Mouse (Mus musculus) ovary, postnatal 14 days (tissue): ENCODE data around the gene Scnn1g.

Experiments used
- DNase-seq: peaks from one replicate; pipeline ENCODE4 v3.0.0; 2022; ENCODE audit warnings: low spot score

Gene Scnn1g

DNA sequence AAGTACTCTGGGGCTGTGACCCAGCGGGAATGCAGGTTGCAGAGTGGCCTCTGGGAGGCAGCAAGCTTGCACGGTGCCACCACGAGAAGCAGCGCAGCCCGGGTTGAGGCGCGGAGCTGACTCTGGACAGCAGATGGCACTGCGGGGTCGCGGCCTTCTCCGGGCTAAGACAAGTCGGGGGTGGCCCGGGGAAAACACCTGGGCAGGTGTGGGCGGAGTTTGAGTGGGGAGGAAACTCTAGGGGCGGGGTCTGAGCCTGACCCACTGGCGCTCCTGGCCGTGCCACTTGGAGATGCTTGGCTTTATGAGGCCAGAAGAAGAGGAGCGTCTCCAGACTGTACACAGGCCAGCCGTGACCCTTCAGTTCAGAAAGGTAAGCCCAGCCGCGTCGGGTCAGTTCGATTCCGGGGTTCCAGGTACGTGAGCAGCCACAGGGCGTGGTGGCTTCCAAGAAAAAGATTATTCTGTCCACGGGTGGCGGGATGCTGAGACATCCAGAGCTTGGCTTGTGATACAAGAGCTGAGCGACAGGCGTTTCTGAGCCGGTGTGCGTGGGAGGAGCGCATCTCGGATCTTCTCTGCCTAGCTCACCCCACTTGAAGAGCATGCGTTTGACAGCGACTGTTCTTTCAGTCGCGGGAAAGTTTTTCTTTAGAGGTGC is at the start of gene Scnn1g:
Scnn1g (plus strand) TSS at position 309 of the 661 bp plus-strand sequence.
- peak; percentile 75 for DNase-seq

- DNase-seq: no peak
Measured at GRCm38 (mm10) chr7:121685140-121685984, 48.9 kb upstream of the Scnn1g start.

- no peak for DNase-seq
Measured at GRCm38 (mm10) chr7:121689338-121689737, 44.9 kb upstream of the Scnn1g start.

GRCm38 (mm10) chr7:121691803-121692202 is 42.5 kb upstream of the Scnn1g start:
- no peak for DNase-seq

DNA sequence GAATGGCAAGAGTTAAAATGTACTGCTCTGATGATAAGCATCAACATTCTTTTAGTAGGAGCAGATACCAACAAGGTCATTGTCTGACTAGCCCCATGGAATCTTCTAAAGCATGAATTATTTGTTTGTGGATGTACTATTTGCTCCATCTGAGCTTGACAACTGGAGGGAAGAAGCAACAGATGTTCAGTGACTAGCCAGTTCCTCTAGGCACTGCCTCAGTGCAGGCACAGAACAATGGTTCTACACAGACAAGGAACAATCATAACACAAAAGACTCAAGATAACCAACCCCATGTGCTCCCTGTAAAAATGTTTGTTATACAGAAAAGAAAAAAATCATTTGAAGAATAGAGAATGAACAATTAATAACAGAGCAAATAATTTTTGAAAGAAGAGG is 37.1 kb upstream of the Scnn1g start:
- no peak for DNase-seq

DNA sequence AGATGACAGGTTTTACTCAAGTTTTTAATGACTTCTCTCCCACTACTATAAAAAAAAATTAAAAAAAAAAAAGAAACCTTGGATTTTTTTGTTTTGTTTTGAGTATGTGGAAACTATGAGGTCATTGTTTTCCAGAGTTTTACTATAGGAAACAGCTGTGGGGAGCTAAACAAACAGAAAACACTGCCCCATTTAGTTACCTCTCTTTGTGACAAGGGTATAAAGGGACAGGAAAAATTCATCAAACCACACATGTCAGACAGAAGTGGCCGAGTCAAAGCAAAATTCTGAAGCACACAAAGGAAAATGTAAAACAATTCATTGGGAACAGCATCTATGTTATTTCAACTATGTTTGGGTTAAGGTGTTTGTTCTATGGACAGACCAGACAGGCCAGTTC is 36.7 kb upstream of the Scnn1g start:
- no peak for DNase-seq

GRCm38 (mm10) chr7:121699218-121699617 is 35.1 kb upstream of the Scnn1g start:
- DNase-seq: no peak

DNA sequence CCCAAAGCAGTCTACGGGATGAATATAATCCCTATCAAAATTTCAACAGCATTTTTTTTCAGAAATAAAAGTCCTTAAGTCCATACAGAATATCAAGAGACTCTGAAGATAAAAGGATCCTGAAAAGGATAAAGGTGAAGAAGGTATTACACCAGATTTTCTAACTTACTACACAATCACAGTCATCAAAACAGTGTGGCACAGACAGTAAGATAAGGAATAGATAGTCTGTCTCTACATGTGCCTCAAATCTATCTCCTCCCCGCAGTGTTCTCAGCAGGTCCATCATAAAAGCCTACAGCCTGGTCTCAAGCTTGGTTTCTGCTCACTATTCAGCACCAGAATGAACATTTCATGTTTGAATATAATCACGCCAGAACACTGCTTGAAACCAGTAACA is 33.8 kb upstream of the Scnn1g start:
- DNase-seq: no peak

GRCm38 (mm10) chr7:121701983-121702382 is 32.3 kb upstream of the Scnn1g start:
- no peak for DNase-seq

- no peak for DNase-seq
Measured at GRCm38 (mm10) chr7:121705051-121705450, 29.2 kb upstream of the Scnn1g start.

- DNase-seq: peak; percentile 27
Measured at GRCm38 (mm10) chr7:121706411-121707072, 27.7 kb upstream of the Scnn1g start.

DNA sequence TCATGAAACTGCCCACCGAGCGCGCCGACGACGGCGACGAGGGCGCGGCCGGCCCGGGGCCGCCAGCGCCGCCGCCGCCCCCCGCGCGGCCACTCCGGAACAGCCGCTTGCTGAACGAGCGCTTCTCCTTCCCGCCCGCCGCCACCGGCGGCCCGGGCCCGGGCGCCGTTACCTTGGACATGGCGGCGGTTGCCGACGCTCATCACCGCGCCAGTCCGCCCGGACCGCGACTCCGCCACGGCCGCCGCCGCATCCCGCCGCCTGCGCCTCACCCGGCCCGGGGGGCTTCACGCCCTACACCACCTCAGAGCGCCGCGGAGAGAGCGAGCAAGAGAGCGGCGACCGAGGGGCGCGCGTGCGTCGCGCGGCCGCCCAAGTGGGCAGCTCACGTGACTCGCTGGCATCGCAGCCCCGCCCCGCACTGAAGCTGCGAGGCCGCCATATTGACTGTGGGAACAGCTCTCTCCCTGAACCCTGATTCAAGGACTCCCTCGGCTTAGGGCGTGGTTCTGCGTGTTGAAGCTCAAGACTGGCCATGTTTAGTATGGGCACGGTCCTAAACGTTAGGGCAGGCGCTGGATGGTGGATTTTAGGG is 27.1 kb upstream of the Scnn1g start, which contains the start of gene Usp31:
Usp31 (minus strand) TSS at position 181 of the 595 bp plus-strand sequence.
- peak; percentile 84 for DNase-seq

GRCm38 (mm10) chr7:121711171-121711570 is 23.1 kb upstream of the Scnn1g start:
- DNase-seq: no peak

GRCm38 (mm10) chr7:121717031-121717430 is 17.2 kb upstream of the Scnn1g start:
- DNase-seq: no peak

DNA sequence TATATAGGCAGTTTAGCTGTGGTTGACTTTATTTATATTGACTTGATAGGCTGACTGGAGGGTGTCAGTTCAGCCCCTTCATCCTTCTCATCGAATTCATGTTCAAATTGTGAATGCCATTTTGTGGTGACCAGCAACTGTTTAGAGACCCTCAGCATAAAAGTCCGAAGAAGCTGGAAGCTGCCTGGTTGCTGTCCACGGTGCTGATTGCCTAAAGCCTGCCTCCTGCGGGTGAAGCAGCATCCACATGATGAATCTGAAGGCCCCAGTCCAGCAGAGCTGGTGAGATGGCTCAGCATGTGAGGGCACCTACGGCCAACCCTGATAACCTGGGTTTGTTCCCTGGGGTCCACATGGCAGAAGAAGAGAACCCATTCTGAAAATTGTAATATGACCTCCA is 4.1 kb upstream of the Scnn1g start:
- DNase-seq: peak; percentile 41

DNA sequence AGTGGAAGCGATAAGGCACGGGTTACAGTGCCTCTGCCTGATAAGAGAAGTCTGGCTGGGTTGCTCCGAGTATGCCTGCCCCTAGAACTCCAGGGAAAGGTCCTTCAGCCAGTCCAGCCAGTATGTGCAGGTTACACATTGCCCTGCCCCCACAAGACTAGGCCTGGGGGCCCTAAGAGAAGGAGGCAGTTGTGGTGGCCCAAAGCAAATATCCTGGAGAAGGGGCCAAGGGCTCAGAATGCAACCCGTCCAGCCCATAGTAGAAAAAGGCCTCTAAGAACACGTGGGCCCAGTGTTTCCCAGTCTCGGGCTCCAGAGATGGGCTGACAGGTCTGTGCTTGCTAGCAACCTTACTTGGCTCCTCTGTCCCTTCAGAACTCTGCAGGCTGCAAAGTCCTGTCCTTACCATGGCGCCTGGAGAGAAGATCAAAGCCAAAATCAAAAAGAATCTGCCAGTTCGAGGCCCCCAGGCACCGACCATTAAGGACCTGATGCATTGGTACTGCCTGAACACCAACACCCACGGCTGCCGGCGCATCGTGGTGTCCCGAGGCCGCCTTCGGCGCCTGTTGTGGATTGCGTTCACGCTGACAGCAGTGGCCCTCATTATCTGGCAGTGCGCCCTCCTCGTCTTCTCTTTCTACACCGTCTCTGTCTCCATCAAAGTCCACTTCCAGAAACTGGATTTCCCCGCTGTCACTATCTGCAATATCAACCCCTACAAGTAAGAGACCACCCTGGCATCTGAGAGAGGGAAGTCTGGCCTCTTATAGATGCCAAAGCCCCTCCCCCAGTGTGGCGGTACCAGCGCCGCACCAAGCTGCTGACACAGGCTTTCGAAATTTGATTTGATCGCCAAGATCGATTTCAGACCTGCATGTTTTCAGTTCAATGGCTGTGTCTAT is 3.5 kb downstream of the Scnn1g start:
- DNase-seq: no peak

- no peak for DNase-seq
Measured at GRCm38 (mm10) chr7:121750244-121750643, 16.0 kb downstream of the Scnn1g start.

DNA sequence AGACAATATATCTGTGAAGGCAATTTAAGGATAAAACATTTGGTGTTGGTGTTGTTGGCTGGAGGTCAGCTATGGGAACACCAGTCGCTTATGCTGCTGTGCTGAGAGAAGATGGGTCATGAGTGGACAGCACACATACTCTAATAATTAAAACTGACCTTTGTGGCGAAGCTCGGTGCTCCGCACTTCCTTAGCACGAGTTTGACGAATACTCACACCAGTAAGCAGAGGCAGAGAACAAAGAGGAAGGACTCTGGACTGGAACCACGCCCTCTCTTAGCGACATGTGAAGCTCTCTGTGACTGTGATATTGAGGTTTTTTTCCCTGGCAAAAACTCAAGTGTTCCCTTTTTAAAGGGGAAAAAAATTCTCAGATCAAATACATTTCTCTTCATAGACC is 20.5 kb downstream of the Scnn1g start:
- DNase-seq: no peak

- DNase-seq: no peak
Measured at GRCm38 (mm10) chr7:121763328-121763727, 29.0 kb downstream of the Scnn1g start.

DNA sequence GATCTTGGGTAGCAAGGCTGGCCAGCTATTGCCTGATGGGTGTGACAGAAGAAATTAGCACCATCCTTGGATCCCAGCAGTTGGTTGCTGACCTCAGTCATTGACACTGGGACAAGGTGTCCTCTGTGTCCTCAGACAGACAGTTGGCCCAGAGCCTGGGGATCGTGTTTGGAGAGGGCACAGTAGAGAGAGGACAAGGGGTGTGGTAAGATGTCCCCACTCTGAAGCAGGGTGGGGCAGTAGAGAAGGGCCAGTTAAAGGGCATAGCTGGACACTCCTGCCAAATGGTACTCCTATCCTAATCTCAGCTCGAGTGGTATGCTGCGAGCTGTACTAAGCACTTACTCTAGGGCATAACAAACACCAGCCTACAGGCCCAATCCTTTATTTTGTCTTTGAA is 33.6 kb downstream of the Scnn1g start:
- DNase-seq: no peak

DNA sequence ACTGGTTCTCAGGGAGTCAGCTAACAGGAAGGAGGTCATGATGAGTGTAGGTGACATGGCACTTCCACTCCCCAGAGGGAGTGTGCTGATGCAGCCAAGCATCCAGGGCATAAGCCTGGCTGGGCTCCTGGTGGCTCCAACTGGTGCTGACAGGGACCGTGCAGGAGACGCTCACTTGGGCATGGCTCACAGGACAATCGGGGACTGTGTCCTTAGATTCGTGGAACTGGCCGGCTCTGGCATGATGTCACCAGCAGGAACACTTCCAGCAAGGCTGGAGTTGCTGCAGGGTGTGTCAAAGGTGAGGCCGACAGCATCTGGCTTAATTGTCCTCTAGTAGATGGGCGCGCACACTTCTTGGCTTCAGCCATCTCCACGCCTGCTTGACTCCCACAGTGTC is 34.7 kb downstream of the Scnn1g start:
- no peak for DNase-seq
